Mouse (Mus musculus): ENCODE measurements around the gene Sptbn2.

- no peak for TF ChIP-seq GATA1 (IDR thresholded peaks at IDR 0.05; ENCODE audit: low read length)
- no peak for TF ChIP-seq TAL1 (IDR thresholded peaks at IDR 0.05; ENCODE audit: low read length)
These were observed 22.1 kb downstream of the Sptbn2 start for GRCm38 (mm10) chr19:4733052-4733451.
